Mouse (Mus musculus) liver, postnatal 0 days (tissue): ENCODE data around the gene Ntm.

Source experiments
- CTCF ChIP-seq: sonication (generic); IDR thresholded peaks from 2 replicates; pipeline ENCODE4 v1.5.1; 2016; ENCODE audit warnings: antibody characterized with exemption, low read depth
- EP300 ChIP-seq: IDR thresholded peaks from 2 replicates; pipeline ENCODE4 v1.6.1; 2016; ENCODE audit warnings: antibody characterized with exemption, low read depth, mild to moderate bottlenecking

DNA sequence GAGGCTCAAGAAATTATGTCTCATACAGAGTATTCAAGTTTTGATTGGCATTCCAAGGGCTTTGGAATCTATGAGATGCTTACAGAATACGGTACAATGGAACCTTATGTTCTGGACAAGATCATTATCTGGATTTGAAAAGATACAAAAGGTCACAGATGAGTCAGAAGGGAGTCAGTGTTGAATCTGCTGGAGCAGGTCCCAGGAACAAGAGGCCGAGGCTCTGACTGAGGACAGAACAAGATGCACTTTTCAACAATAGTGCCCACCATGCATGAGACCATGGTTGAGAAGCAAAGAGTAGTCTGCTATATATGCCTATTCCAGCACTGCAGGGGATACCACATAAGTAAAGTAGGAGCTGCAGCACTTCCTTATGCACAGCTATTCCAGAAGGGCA lies 710.1 kb downstream of the Ntm start:
- TF ChIP-seq EP300 (no peak), CTCF (no peak)
